Mouse (Mus musculus) heart, postnatal 10 days (tissue): ENCODE measurements around the gene Dkkl1. TPM values are rescaled to one million over a fixed set of nuclear protein-coding genes. Genes with fewer than 3 reads are reported as not detected.
"Not testable (repeated sequence)": the region's sequence is repeated elsewhere in the genome, so short reads cannot be mapped to it uniquely, and the experiment has no call there.

Source experiments
- DNase-seq, 2 experiments: peaks; one replicate each; pipeline ENCODE4 v3.0.0; 2021
- intact Hi-C: fragments of 180-260 bp; cut with DNase I; formaldehyde crosslinking; loops from one replicate; pipeline ENCODE4 v1.15.1; 2025
- total RNA-seq, 2 experiments: library from RNA; stranded (reverse); gene quantifications; 2 replicates each; pipeline ENCODE4 v1.2.3; 2021

Dkkl1 gene
- total RNA-seq, 2 experiments from 2014 or later: not detected

- intact Hi-C loops: no loop called here
- no peak for DNase-seq
Observed at GRCm38 (mm10) chr7:45174567-45175280, 37.2 kb downstream of the Dkkl1 start.

DNA sequence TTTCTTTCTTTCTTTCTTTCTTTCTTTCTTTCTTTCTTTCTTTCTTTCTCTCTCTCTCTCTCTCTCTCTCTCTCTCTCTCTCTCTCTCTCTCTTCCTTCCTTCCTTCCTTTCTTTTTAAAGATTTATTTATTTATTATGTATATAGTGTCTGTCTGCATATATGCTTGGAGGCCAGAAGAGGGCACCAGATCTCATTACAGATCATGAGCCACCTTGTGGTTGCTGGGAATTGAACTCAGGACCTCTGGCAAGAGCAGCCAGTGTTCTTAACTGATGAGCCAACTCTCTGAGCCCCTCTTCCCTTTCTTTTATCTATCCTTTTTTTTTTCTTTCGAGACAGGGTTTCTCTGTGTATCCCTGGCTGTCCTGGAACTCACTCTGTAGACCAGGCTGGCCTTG is 38.2 kb downstream of the Dkkl1 start:
- DNase-seq, intact Hi-C loops: not testable (repeated sequence)

- intact Hi-C loops: no loop called here
- no peak for DNase-seq
Observed at GRCm38 (mm10) chr7:45172974-45173373, 39.0 kb downstream of the Dkkl1 start.

GRCm38 (mm10) chr7:45169495-45169894 is 42.5 kb downstream of the Dkkl1 start:
- no peak for DNase-seq
- intact Hi-C loops: no loop called here

GRCm38 (mm10) chr7:45168656-45169055 is 43.3 kb downstream of the Dkkl1 start:
- DNase-seq: no peak
- intact Hi-C loops: no loop called here

GRCm38 (mm10) chr7:45167761-45168445 is 44.0 kb downstream of the Dkkl1 start:
- intact Hi-C loops: no loop called here
- no peak for DNase-seq

- intact Hi-C loops: no loop called here
- no peak for DNase-seq
Observed at GRCm38 (mm10) chr7:45166950-45167401, 45.0 kb downstream of the Dkkl1 start.

- no peak for DNase-seq
- intact Hi-C loops: no loop called here
Observed at GRCm38 (mm10) chr7:45165701-45166100, 46.2 kb downstream of the Dkkl1 start.

- intact Hi-C loops: no loop called here
Observed at GRCm38 (mm10) chr7:45164833-45165232, 47.1 kb downstream of the Dkkl1 start.

GRCm38 (mm10) chr7:45163735-45164490 is 48.0 kb downstream of the Dkkl1 start, which contains the start of gene Slc17a7:
TSS of gene Slc17a7 (plus strand) at chr7:45163949.
- DNase-seq: no peak
- intact Hi-C loops: loop anchor here (2.0 kb wide), 1 partner anchor 135 kb away; no protein-coding TSS in a partner anchor

More at GRCm38 (mm10) chr7:45164833-45165232, 47.1 kb downstream of the Dkkl1 start:
- no peak for DNase-seq

DNA sequence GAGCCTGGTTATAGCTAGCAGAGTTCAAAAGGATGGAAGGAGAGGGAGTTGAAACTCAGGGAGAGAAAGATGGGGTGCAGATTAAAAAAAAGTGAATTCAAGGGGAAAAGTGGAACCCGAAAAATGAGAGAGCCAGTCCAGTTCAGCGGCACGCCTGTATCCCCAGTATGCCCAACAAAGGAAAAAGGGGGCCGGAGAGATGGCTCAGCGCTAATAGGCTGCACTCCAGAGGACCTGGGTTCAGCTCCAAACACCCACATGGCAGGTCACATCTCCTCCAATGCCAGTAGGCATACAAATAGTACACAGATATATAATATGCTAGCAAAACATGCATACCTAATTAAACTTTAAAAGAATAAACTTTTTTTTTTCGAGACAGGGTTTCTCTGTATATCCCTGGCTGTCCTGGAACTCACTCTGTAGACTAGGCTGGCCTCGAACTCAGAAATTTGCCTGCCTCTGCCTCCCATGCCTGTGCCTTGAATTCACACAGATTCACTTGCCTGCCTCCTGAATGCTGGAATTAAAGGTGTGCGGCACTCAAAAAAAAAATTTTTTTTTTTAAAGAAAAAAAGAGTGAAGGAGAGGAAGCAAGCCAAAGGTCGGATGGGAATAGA is 48.8 kb downstream of the Dkkl1 start:
- intact Hi-C loops: loop anchor here (1.0 to 2.0 kb wide), 2 partner anchors 35 to 136 kb away; no protein-coding TSS in a partner anchor
- DNase-seq: no peak

- intact Hi-C loops: loop anchor here (1.0 to 2.0 kb wide), 2 partner anchors 36 to 136 kb away; no protein-coding TSS in a partner anchor
- no peak for DNase-seq
Observed at GRCm38 (mm10) chr7:45162551-45162950, 49.4 kb downstream of the Dkkl1 start.

DNA sequence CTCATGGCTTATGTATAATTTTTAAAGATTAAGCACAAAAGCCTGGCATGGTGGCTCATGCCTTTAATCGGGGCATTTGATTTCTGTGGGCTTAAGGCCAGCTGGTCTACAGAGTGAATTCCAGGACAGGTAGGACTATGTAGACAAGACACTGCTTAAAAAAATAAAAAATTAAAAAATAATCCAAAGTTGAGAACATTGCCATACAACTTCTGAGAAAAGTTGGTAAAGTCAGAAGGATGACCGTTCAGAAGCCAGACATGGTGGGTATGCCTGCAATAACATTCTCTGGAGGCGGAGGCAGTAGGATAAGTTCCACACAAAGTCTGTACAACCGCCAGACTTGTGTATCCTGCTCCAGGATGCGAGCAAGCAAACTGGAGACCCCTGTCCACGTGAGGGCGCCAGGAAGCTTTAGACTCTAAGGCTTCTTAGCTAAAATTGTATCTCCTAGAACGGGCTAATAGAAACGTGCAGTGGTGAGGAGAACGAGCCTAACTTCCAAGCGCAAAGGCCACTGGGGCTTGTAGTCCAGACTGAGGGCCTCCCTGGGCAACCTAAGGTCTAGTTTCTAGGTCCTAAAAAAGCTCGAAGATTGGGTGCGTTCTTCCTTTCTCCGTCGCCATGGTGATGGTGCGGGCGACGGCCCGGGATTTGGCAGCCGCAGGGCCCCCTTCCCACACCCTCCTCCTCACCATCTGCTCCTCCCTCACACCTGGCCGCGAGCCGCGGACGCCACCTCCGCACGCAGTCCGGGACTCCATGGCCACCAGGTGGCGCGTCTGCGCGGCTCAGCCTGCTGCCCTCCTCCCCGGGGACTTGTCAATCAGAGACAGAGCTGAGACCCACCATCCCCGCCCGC is 50.1 kb downstream of the Dkkl1 start:
- intact Hi-C loops: loop anchor here (1.0 to 2.0 kb wide), 2 partner anchors 36 to 137 kb away; no protein-coding TSS in a partner anchor
- peak; percentile 93 to 94 for DNase-seq

DNA sequence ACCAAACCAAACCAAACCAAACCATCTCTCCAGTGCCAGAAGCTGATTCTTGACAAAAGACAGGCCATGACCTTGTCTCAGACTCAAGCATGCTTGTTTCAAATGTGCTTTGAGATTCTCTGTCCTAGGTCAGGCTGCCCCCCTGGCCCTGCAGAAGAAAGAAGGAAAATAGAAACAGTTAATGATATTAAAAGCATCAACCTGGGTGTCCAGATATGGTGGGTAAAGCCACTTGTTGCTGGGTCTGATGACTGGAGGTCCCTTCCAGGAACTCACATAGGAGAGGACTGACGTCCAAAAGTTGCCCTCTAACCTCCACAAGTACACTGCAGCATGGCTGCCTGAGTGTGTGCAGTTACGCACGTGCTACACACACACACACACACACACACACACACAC is 51.1 kb downstream of the Dkkl1 start:
- intact Hi-C loops: no loop called here
- DNase-seq: no peak

DNA sequence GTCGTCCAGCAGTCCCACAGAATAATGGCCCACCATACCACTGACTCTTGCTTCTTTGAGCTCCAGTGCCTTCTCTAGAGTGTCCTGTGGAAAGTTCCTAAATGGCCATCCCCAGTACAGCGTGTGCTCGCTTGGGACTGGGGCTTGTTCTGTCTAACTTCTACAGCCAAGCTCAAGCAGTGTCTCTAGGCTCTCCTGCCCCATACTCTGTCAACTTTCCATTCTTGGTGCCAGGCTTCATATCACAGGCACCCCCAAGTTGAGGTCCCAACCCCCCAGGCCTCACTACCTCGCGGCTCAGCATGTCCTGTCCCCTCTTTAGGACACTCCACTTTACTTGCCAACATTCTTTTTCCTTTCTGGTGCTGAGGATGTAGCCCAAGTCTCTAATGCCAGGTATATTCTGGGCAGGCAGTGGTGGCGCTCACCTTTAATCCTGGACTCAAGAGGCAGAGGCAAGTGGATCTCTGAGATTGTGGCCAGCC is 51.6 kb downstream of the Dkkl1 start:
- intact Hi-C loops: no loop called here
- DNase-seq: no peak

DNA sequence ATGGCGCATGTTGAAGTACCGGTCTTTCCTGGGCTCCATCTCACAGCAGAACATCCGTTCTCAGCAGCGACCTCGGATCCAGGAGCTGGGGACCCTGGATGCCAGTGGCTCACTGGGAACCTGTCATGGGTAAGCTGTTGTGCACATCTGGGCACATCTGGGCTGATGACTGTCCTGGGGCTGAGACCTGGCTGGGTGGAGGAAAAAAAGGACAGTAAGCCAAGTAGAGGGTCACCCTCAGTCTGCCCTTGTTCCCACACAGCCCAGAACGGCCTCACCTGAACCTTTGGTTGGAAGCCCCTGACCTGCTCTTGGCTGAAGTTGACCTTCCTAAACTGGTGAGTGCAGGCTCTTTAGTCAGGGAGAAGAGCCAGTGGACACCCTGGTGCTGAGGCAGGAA is 53.0 kb downstream of the Dkkl1 start:
- intact Hi-C loops: no loop called here
- no peak for DNase-seq
